Mouse (Mus musculus): ENCODE data around the gene Olfr239. TPM values are rescaled to one million over a fixed set of nuclear protein-coding genes. Genes with fewer than 3 reads are reported as not detected.
"Not testable (repeated sequence)": the region's sequence is repeated elsewhere in the genome, so short reads cannot be mapped to it uniquely, and the experiment has no call there.

Olfr239 gene
- total RNA-seq (2021) (not detected), polyA plus RNA-seq (2012; rRNA removed) (not detected in 2 replicates)
- long read RNA-seq, result 0 reads

GRCm38 (mm10) chr17:33191002-33191401 is at the start of gene Olfr239:
Gene Olfr239, plus strand, starts transcription at chr17:33191302.
- not testable (repeated sequence) for DNase-seq

GRCm38 (mm10) chr17:33168147-33168546 is 23.0 kb upstream of the Olfr239 start, which contains the start of gene Olfr55:
Gene Olfr55, plus strand, starts transcription at chr17:33168447.
- not testable (repeated sequence) for DNase-seq

GRCm38 (mm10) chr17:33221590-33221989 is 30.5 kb downstream of the Olfr239 start, which contains the start of gene Olfr1564:
Gene Olfr1564, minus strand, starts transcription at chr17:33221690.
- DNase-seq, result no peak

- DNase-seq, result not testable (repeated sequence)
Measured at GRCm38 (mm10) chr17:33236646-33237045, 45.5 kb downstream of the Olfr239 start.

Other genes with a start within 250 kb of the Olfr239 start
- gene Cyp4f13, start 243.9 kb upstream of the Olfr239 start, total RNA-seq (2021), result 10 to 100 TPM; 55.3 to 71.1 TPM
- 80.1 and 92.0 TPM in 2 replicates for gene Cyp4f13, start 243.9 kb upstream of the Olfr239 start, polyA plus RNA-seq (2012; rRNA removed)
- 1 to 10 TPM; 3.8 to 4.4 TPM for gene Zfp472, start 225.5 kb upstream of the Olfr239 start, total RNA-seq (2021)
- gene Zfp472, start 225.5 kb upstream of the Olfr239 start, polyA plus RNA-seq (2012; rRNA removed), result 0.18 and 0.21 TPM in 2 replicates
- 10 to 100 TPM in 1 of 2 experiments, 1 to 10 TPM in 1; 8.8 to 11.3 TPM for gene Zfp952, start 198.2 kb upstream of the Olfr239 start, total RNA-seq (2021)
- gene Zfp952, start 198.2 kb upstream of the Olfr239 start, polyA plus RNA-seq (2012; rRNA removed), result 1.1 and 1.5 TPM in 2 replicates
- 1 to 10 TPM; 3.9 to 8.7 TPM for gene Zfp763, start 157.9 kb upstream of the Olfr239 start, total RNA-seq (2021)
- gene Zfp763, start 157.9 kb upstream of the Olfr239 start, polyA plus RNA-seq (2012; rRNA removed), result 0.08 and 0.10 TPM in 2 replicates
- not detected for gene 4921501E09Rik, start 123.2 kb upstream of the Olfr239 start, total RNA-seq (2021)
- not detected in 2 replicates for gene 4921501E09Rik, start 123.2 kb upstream of the Olfr239 start, polyA plus RNA-seq (2012; rRNA removed)
- gene Zfp563, start 102.0 kb upstream of the Olfr239 start, total RNA-seq (2021), result 10 to 100 TPM in 1 of 2 experiments, 1 to 10 TPM in 1; 7.9 to 13.2 TPM
- 0.37 and 0.58 TPM in 2 replicates for gene Zfp563, start 102.0 kb upstream of the Olfr239 start, polyA plus RNA-seq (2012; rRNA removed)
- gene Morc2b, start 51.6 kb upstream of the Olfr239 start, total RNA-seq (2021), result not detected
- not detected in 2 replicates for gene Morc2b, start 51.6 kb upstream of the Olfr239 start, polyA plus RNA-seq (2012; rRNA removed)
- not detected for gene Olfr55, start 22.9 kb upstream of the Olfr239 start, total RNA-seq (2021)
- gene Olfr55, start 22.9 kb upstream of the Olfr239 start, polyA plus RNA-seq (2012; rRNA removed), result not detected in 2 replicates
- gene Olfr1564, start 30.4 kb downstream of the Olfr239 start, total RNA-seq (2021), result not detected
- 0.06 TPM in 1 of 2 replicates, not detected in the other for gene Olfr1564, start 30.4 kb downstream of the Olfr239 start, polyA plus RNA-seq (2012; rRNA removed)
- gene Zfp955a, start 63.8 kb downstream of the Olfr239 start, total RNA-seq (2021), result 10 to 100 TPM in 1 of 2 experiments, 1 to 10 TPM in 1; 7.1 to 10.2 TPM
- gene Zfp955a, start 63.8 kb downstream of the Olfr239 start, polyA plus RNA-seq (2012; rRNA removed), result 0.16 and 0.37 TPM in 2 replicates
- gene Olfr63, start 73.4 kb downstream of the Olfr239 start, total RNA-seq (2021), result under 1 TPM in 1 of 2 experiments, not detected in 1; 0.06 TPM
- not detected in 2 replicates for gene Olfr63, start 73.4 kb downstream of the Olfr239 start, polyA plus RNA-seq (2012; rRNA removed)
- 10 to 100 TPM in 1 of 2 experiments, 1 to 10 TPM in 1; 9.0 to 11.6 TPM for gene Zfp955b, start 98.2 kb downstream of the Olfr239 start, total RNA-seq (2021)
- 0.87 and 1.1 TPM in 2 replicates for gene Zfp955b, start 98.2 kb downstream of the Olfr239 start, polyA plus RNA-seq (2012; rRNA removed)
- 1 to 10 TPM; 8.6 to 9.1 TPM for gene Zfp81, start 167.6 kb downstream of the Olfr239 start, total RNA-seq (2021)
- 0.33 and 0.49 TPM in 2 replicates for gene Zfp81, start 167.6 kb downstream of the Olfr239 start, polyA plus RNA-seq (2012; rRNA removed)
- 10 to 100 TPM in 1 of 2 experiments, 1 to 10 TPM in 1; 5.4 to 10.4 TPM for gene Zfp101, start 203.3 kb downstream of the Olfr239 start, total RNA-seq (2021)
- 0.42 and 0.52 TPM in 2 replicates for gene Zfp101, start 203.3 kb downstream of the Olfr239 start, polyA plus RNA-seq (2012; rRNA removed)
- not detected for gene Actl9, start 241.6 kb downstream of the Olfr239 start, total RNA-seq (2021)
- gene Actl9, start 241.6 kb downstream of the Olfr239 start, polyA plus RNA-seq (2012; rRNA removed), result 0.17 and 0.27 TPM in 2 replicates

Data from adrenal gland, adult 2 months (tissue).